ENCODE assay signal across 8 mouse cellular contexts in genomic region chr17:5252436-5252835, GRCm38 (mm10).
DNase-seq lines count a peak whose midpoint lies in the region; ATAC-seq and TF ChIP-seq lines count a peak whose summit lies in the region.

No protein-coding gene starts in this region.

- intact Hi-C loops in left cerebral cortex, postnatal 4 days (cut with DNase I), result no loop called here

- no peaks in the 10 kb centered on the region for H3K9me3 ChIP-seq in kidney, embryonic 14.5 days (ENCODE audit: control insufficient read depth, low read length)
- no peaks in the 10 kb centered on the region for H3K9me3 ChIP-seq in embryonic facial prominence, embryonic 11.5 days (replicated peaks; ENCODE audit: control insufficient read depth, low read length)
- no peaks in the 10 kb centered on the region for H3K9me3 ChIP-seq in hindbrain, embryonic 14.5 days (ENCODE audit: control insufficient read depth, low read length)

- peak; percentile 73 for DNase-seq in kidney, adult 2 months
- peak; percentile 77 for DNase-seq in adrenal gland, postnatal 25 days
- peak; percentile 77 for DNase-seq in embryonic facial prominence, embryonic 11.5 days (ENCODE audit: low spot score)
- peak; percentile 70 for DNase-seq in hindbrain, embryonic 14.5 days (ENCODE audit: low spot score)
- peak; percentile 84 for DNase-seq in left cerebral cortex, postnatal 4 days
- peak; percentile 71 to 78 for DNase-seq in thymus, postnatal 36 days

- no peaks in the 10 kb centered on the region for H3K27me3 ChIP-seq in kidney, adult 2 months (replicated peaks; ENCODE audit: control insufficient read depth, insufficient read depth, low read length)
- H3K27me3 ChIP-seq in kidney, embryonic 14.5 days (ENCODE audit: control insufficient read depth, insufficient read depth, low read length), result no peaks in the 10 kb centered on the region
- no peaks in the 10 kb centered on the region for H3K27me3 ChIP-seq in embryonic facial prominence, embryonic 11.5 days (ENCODE audit: control insufficient read depth, insufficient read depth, low read length)
- H3K27me3 ChIP-seq in hindbrain, embryonic 14.5 days (ENCODE audit: control insufficient read depth, insufficient read depth, low read length), result no peaks in the 10 kb centered on the region

- TF ChIP-seq POLR2A in kidney, adult 2 months (IDR thresholded peaks at IDR 0.05; ENCODE audit: low read depth, low read length), result no peak
- TF ChIP-seq POLR2A in olfactory bulb, adult 2 months (IDR thresholded peaks at IDR 0.05; ENCODE audit: insufficient read depth, low read depth, low read length), result no peak

- no peak overlapping the region for H3K9ac ChIP-seq in kidney, embryonic 14.5 days (ENCODE audit: low read depth, low read length)
- H3K9ac ChIP-seq in embryonic facial prominence, embryonic 11.5 days (replicated peaks; ENCODE audit: low read length), result no peak overlapping the region
- H3K9ac ChIP-seq in hindbrain, embryonic 14.5 days, result no peak overlapping the region

- no peak overlapping the region for H3K4me2 ChIP-seq in kidney, embryonic 14.5 days (replicated peaks; ENCODE audit: low read depth, low read length)
- H3K4me2 ChIP-seq in embryonic facial prominence, embryonic 11.5 days (ENCODE audit: low read depth, low read length), result no peak overlapping the region
- H3K4me2 ChIP-seq in hindbrain, embryonic 14.5 days (replicated peaks), result no peak overlapping the region

- no peak overlapping the region for H3K4me3 ChIP-seq in kidney, adult 2 months (ENCODE audit: insufficient read depth, low read depth, low read length)
- no peak overlapping the region for H3K4me3 ChIP-seq in kidney, embryonic 14.5 days (ENCODE audit: low read length)
- no peak overlapping the region for H3K4me3 ChIP-seq in embryonic facial prominence, embryonic 11.5 days (ENCODE audit: low read depth, low read length)
- no peak overlapping the region for H3K4me3 ChIP-seq in hindbrain, embryonic 14.5 days (replicated peaks; ENCODE audit: low read length)
- no peak overlapping the region for H3K4me3 ChIP-seq in olfactory bulb, adult 2 months (ENCODE audit: insufficient read depth, low read depth, low read length)

- H3K36me3 ChIP-seq in kidney, adult 2 months (ENCODE audit: control insufficient read depth, insufficient read depth, low read length), result no peaks in the 10 kb centered on the region
- H3K36me3 ChIP-seq in kidney, embryonic 14.5 days (ENCODE audit: control insufficient read depth, insufficient read depth, low read length), result no peaks in the 10 kb centered on the region
- H3K36me3 ChIP-seq in embryonic facial prominence, embryonic 11.5 days (replicated peaks; ENCODE audit: control insufficient read depth, insufficient read depth, low read depth, low read length), result no peaks in the 10 kb centered on the region
- no peaks in the 10 kb centered on the region for H3K36me3 ChIP-seq in hindbrain, embryonic 14.5 days (replicated peaks; ENCODE audit: control insufficient read depth, insufficient read depth)

- no peak for ATAC-seq in kidney, embryonic 14.5 days (ENCODE audit: low FRiP score, low TSS enrichment)
- no peak for ATAC-seq in embryonic facial prominence, embryonic 11.5 days (replicated peaks; ENCODE audit: insufficient number of reproducible peaks, low FRiP score, low TSS enrichment, low read depth)
- no peak for ATAC-seq in hindbrain, embryonic 14.5 days (ENCODE audit: low FRiP score)

- WGBS in kidney, adult 2 months, result 34% methylated on average over 3 of the region's 3 CpGs
- 22% methylated on average over 3 of the region's 3 CpGs for WGBS in kidney, embryonic 14.5 days
- 23% methylated on average over 3 of the region's 3 CpGs for WGBS in embryonic facial prominence, embryonic 11.5 days
- WGBS in hindbrain, embryonic 14.5 days, result 26% methylated on average over 3 of the region's 3 CpGs
- 17% methylated on average over 3 of the region's 3 CpGs for WGBS in olfactory bulb, adult 2 months

- no peak overlapping the region for H3K27ac ChIP-seq in kidney, adult 2 months (ENCODE audit: insufficient read depth, low read depth, low read length)
- H3K27ac ChIP-seq in kidney, embryonic 14.5 days (ENCODE audit: low read depth, low read length), result no peak overlapping the region
- no peak overlapping the region for H3K27ac ChIP-seq in embryonic facial prominence, embryonic 11.5 days (replicated peaks; ENCODE audit: low read depth, low read length)
- H3K27ac ChIP-seq in hindbrain, embryonic 14.5 days, result no peak overlapping the region
- H3K27ac ChIP-seq in olfactory bulb, adult 2 months (ENCODE audit: insufficient read depth, low read depth, low read length), result no peak overlapping the region

- peak; percentile 85 for TF ChIP-seq CTCF in kidney, adult 2 months (conservative IDR thresholded peaks at IDR 0.05; ENCODE audit: insufficient read depth, insufficient read length, low read depth, low read length)
- TF ChIP-seq CTCF in olfactory bulb, adult 2 months (IDR thresholded peaks at IDR 0.05; ENCODE audit: insufficient read depth, low read depth, low read length), result peak; percentile 53

- peaks cover 15% of the 10 kb centered on the region for H3K4me1 ChIP-seq in kidney, adult 2 months (ENCODE audit: control insufficient read depth, insufficient read depth, low read length)
- peaks cover 31% of the 10 kb centered on the region for H3K4me1 ChIP-seq in kidney, embryonic 14.5 days (ENCODE audit: control insufficient read depth, insufficient read depth, low read length)
- H3K4me1 ChIP-seq in embryonic facial prominence, embryonic 11.5 days (ENCODE audit: control insufficient read depth, insufficient read depth, low read length), result no peaks in the 10 kb centered on the region
- peaks cover 42% of the 10 kb centered on the region for H3K4me1 ChIP-seq in hindbrain, embryonic 14.5 days (replicated peaks; ENCODE audit: control insufficient read depth, insufficient read depth, low read length)
- peaks cover 39% of the 10 kb centered on the region for H3K4me1 ChIP-seq in olfactory bulb, adult 2 months (ENCODE audit: control insufficient read depth, insufficient read depth, low read length)
